Mouse (Mus musculus): ENCODE results near the gene Ces4a. TPM values are rescaled to one million over a fixed set of nuclear protein-coding genes. Genes with fewer than 3 reads are reported as not detected.
"Not testable (repeated sequence)": the region's sequence is repeated elsewhere in the genome, so short reads cannot be mapped to it uniquely, and the experiment has no call there.

Gene Ces4a
- polyA plus RNA-seq, 1 experiment from 2014 or later, result not detected

DNA sequence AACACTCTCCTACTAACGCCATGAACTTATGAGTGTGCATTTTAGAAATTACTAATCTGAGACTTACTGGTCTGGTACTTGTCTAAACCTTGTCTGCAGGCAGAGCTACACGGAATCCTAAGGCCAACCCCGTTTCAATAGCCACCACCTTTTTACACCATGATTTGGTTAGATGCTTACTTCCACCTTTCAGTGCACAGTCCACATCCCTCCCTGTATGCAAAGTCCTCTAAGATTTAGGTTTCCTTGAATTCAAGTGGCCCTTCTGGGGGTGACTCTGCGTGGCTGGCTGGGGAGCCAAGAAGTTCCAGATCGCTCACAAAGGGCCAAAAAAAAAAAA, 38.4 kb downstream of the Ces4a start:
- no peaks in the 10 kb centered on the region for H3K27me3 ChIP-seq
- H3K9ac ChIP-seq, result peak overlapping the region; percentile 98
- peak overlapping the region; percentile 99 for H3K27ac ChIP-seq
- no peak for ATAC-seq (replicated peaks; ENCODE audit: insufficient number of reproducible peaks, insufficient read depth, low FRiP score, low read depth)
- no peaks in the 10 kb centered on the region for H3K9me3 ChIP-seq (replicated peaks)
- no peaks in the 10 kb centered on the region for H3K36me3 ChIP-seq
- peak overlapping the region; percentile 95 for H3K4me3 ChIP-seq
- H3K4me2 ChIP-seq, result peak overlapping the region; percentile 81
- H3K4me1 ChIP-seq (replicated peaks), result peaks cover 23% of the 10 kb centered on the region
- WGBS, result under 1% methylated on average over 5 of the region's 5 CpGs

DNA sequence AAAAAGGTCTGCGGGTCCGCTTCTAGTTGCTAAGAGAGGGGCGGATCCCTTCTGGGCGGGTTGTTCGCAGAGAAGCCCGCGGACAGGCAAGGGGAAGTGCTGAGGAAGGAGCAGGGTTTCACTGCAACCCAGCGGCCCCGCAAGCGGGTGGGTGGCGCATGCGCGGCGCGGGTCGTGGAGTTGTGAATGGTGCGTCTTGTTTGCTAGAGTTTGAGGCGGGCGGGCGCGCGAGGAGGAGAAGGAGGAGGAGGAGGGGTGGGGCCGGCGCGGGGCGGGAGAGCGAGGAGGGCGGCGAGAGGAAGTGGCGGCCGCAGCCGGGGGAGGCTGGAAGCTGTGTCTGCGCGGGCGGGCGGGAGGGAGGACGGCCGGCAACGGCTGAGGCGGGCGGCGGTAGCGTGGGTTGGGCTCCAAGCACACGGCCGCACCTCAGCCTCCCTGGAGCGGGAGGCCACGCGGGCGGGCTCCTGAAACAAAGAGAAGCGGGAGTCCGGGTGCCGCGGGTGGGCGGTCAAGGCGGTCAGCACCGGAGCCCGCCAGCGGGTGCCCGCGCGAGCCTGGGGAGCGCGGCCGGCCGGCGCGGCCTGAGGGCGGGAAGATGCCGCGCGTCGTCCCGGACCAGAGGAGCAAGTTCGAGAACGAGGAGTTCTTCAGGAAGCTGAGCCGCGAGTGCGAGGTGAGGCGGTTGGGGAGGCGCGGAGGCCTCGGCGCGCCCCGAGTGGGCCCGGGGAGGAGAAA, 38.9 kb downstream of the Ces4a start, which contains the start of gene Cbfb:
TSS of gene Cbfb (plus strand) at position 294 of the 735 bp plus-strand sequence.
- Histone ChIP-seq H3K27me3 (no peaks in the 10 kb centered on the region), H3K4me1 (replicated peaks) (peaks cover 23% of the 10 kb centered on the region), H3K36me3 (no peaks in the 10 kb centered on the region), H3K27ac (peak within 1 kb of the TSS; percentile 99), H3K9me3 (replicated peaks) (no peaks in the 10 kb centered on the region), H3K4me2 (peak within 1 kb of the TSS; percentile 81), H3K4me3 (peak within 1 kb of the TSS; percentile 95), H3K9ac (peak within 1 kb of the TSS; percentile 98)
- under 1% methylated on average over 59 of the region's 86 CpGs for WGBS
- ATAC-seq (replicated peaks; ENCODE audit: insufficient number of reproducible peaks, insufficient read depth, low FRiP score, low read depth), result peak; percentile 89

DNA sequence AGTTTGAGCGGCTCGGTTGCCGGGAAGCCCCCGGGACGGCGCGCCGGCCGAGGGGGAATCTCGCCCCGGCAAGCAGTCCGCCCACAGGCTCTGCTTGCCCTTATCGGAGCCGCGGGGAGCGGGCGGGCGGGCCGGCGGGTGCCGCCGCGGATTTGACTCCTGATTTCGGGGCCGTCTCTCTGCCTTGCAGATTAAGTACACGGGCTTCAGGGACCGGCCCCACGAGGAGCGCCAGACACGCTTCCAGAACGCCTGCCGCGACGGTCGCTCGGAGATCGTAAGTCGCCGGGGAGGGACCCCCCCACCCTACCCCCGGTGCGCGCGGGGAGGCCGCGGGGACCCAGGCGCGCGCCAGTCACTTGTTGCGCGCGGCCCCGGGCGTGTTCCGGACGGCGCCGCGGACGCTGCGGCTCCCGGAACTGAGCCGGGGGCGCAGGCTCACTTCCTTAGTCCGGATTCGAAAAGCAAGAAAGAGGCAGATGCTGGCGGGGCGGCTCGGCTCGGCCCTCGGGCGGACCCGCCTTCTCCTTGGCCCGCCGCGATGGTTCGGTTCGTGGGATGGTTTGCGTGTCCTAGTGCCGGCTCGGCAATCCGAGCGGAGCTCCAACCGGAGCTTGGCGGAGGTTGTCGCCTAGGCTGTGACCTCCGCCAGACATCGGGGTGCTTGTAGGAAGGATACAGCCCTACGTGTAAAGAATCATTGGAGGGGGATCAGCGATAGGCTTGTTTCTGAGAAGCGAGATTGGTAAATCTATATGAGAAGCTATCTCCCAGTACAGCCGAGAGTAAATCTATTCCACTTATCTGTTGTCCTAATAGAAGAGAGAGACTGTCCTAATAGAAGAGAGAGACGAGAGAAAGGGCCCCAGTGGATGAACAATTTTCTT, 39.8 kb downstream of the Ces4a start:
- no peaks in the 10 kb centered on the region for H3K36me3 ChIP-seq
- H3K9ac ChIP-seq, result peak overlapping the region; percentile 98
- peak overlapping the region; percentile 95 for H3K4me3 ChIP-seq
- no peaks in the 10 kb centered on the region for H3K27me3 ChIP-seq
- peaks cover 23% of the 10 kb centered on the region for H3K4me1 ChIP-seq (replicated peaks)
- peak overlapping the region; percentile 99 for H3K27ac ChIP-seq
- ATAC-seq (replicated peaks; ENCODE audit: insufficient number of reproducible peaks, insufficient read depth, low FRiP score, low read depth), result peak; percentile 63
- no peaks in the 10 kb centered on the region for H3K9me3 ChIP-seq (replicated peaks)
- under 1% methylated on average over 83 of the region's 92 CpGs for WGBS
- H3K4me2 ChIP-seq, result peak overlapping the region; percentile 81

DNA sequence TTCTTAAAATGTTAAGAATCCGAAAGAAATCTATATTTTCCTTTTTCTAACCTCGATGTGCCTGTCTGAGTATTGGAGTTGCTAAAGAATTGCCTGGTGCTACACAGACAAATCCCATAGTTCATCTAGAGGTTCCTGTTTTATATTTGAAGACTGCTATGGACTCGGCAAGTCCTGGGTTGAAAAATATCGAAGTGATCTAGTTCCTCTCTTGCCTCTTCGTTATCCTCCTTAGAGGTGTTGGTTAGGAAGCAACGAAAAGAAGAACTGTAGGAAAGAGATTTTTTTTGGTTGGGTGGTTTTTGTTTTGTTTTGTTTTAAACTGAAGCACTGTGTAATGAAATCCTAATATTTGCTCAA, 40.4 kb downstream of the Ces4a start:
- Histone ChIP-seq H3K9me3 (replicated peaks) (no peaks in the 10 kb centered on the region), H3K4me3 (peak overlapping the region; percentile 95), H3K4me1 (replicated peaks) (peaks cover 23% of the 10 kb centered on the region), H3K9ac (peak overlapping the region; percentile 98), H3K27me3 (no peaks in the 10 kb centered on the region), H3K36me3 (peaks cover 5% of the 10 kb centered on the region; the same call in 1 of the 2 replicates), H3K27ac (peak overlapping the region; percentile 99), H3K4me2 (peak overlapping the region; percentile 81)
- 21% methylated on average over 6 of the region's 6 CpGs for WGBS
- no peak for ATAC-seq (replicated peaks; ENCODE audit: insufficient number of reproducible peaks, insufficient read depth, low FRiP score, low read depth)

DNA sequence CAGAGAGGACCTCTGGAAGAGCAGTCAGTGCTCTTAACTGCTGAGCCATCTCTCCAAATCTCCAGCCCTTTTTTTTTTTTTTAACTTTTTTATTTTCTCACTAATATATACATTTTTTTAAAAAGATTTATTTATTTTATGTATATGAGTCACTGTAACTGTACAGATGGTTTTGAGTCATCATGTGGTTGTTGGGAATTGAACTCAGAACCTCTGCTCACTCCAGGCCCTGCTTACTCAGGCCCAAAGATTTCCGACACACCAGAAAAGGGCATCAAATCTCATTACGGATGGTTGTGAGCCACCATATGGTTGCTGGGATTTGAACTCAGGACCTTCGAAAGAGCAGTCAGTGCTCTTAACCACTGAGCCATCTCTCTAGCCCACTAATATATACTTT, 43.7 kb downstream of the Ces4a start:
- H3K4me3 ChIP-seq; H3K9ac ChIP-seq; H3K27me3 ChIP-seq; H3K9me3 ChIP-seq (replicated peaks); H3K27ac ChIP-seq; H3K4me2 ChIP-seq; ATAC-seq (replicated peaks; ENCODE audit: insufficient number of reproducible peaks, insufficient read depth, low FRiP score, low read depth): not testable (repeated sequence)
- WGBS, result 96% methylated on average over 3 of the region's 3 CpGs
- peaks cover 16% of the 10 kb centered on the region for H3K4me1 ChIP-seq (replicated peaks)
- H3K36me3 ChIP-seq, result peaks cover 13% of the 10 kb centered on the region

DNA sequence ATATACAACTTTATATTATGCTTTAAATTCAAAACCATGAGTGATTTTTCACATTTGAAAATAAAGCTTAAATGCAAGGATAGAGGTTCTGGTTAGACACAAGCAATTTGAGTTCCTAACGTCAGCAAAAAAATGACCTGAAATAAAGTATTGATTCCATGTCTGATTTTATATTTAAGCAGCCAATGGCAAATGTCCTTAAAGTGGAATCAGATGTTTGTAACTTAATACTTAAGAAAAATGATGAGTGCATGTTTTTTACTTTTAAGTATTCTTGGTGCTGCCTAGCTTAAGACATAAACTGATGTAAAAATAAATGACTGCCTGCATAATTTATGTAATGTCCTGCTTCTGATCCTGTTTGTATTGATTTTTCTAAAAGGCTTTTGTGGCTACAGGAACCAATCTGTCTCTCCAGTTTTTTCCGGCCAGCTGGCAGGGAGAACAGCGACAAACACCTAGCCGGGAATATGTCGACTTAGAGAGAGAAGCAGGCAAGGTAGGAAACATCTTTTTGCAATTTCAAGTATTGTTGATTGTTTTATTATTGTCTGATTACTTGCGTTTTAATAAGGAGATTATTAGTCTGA, 46.7 kb downstream of the Ces4a start:
- WGBS, result 86% methylated on average over 6 of the region's 6 CpGs
- H3K36me3 ChIP-seq, result peaks cover 18% of the 10 kb centered on the region
- H3K27ac ChIP-seq, result no peak overlapping the region
- no peaks in the 10 kb centered on the region for H3K27me3 ChIP-seq
- H3K9me3 ChIP-seq (replicated peaks), result no peaks in the 10 kb centered on the region
- H3K4me2 ChIP-seq, result no peak overlapping the region
- no peak overlapping the region for H3K4me3 ChIP-seq
- H3K9ac ChIP-seq, result no peak overlapping the region
- peaks cover 11% of the 10 kb centered on the region for H3K4me1 ChIP-seq (replicated peaks)
- ATAC-seq (replicated peaks; ENCODE audit: insufficient number of reproducible peaks, insufficient read depth, low FRiP score, low read depth), result no peak

DNA sequence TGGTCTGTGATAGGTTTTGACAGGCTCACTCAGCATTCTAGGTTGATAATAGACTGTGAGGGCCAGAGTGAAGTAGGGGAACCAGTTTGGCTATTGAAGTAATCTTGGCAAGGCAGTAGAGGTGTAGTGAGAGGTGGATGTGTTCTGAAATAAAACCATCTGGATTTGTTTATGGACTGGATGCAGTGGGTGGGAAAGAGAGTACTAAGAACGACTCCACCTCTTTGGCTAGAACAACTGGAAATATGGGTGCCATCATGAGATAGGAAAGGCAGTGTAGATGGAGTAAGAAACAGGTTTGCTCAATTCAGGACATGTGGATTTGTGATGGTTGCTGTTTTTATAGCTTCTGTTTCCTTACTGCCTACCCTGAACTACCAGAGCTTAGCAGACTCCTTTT, 50.6 kb downstream of the Ces4a start:
- H3K4me2 ChIP-seq, result no peak overlapping the region
- H3K9ac ChIP-seq, result no peak overlapping the region
- no peaks in the 10 kb centered on the region for H3K9me3 ChIP-seq (replicated peaks)
- H3K4me1 ChIP-seq (replicated peaks), result peaks cover 5% of the 10 kb centered on the region; the same call in 1 of the 2 replicates
- ATAC-seq (replicated peaks; ENCODE audit: insufficient number of reproducible peaks, insufficient read depth, low FRiP score, low read depth), result no peak
- H3K27me3 ChIP-seq, result no peaks in the 10 kb centered on the region
- peaks cover 13% of the 10 kb centered on the region for H3K36me3 ChIP-seq
- H3K4me3 ChIP-seq, result no peak overlapping the region
- WGBS, result 67% methylated on average over 1 of the region's 1 CpGs
- no peak overlapping the region for H3K27ac ChIP-seq

DNA sequence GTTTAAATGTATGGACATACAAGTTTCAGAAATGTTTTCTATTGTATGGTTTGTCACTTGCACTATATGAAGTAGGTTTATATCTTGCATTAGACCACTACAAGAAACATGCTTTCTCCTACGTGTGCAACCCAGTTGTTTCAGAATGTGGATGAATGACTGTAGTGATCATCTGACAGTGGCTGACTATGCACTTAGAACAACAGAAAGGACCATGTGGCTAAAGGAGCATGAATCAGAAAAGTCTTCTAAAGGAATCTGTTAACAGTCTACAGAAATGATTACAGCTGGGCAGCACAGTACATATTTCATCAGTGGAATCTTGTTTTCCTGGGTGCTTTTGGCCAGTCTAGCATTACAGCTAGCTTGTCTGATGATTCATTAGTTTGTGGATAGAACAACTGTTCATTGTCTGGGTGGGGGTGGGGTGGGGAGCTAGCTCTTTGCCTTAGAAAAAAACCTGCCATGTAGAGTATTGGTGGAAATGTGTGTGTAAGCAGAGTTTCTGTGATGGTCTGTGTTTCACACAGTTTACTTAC, 54.9 kb downstream of the Ces4a start:
- no peak overlapping the region for H3K27ac ChIP-seq
- H3K27me3 ChIP-seq, result no peaks in the 10 kb centered on the region
- no peak overlapping the region for H3K9ac ChIP-seq
- no peak overlapping the region for H3K4me3 ChIP-seq
- 60% methylated on average over 1 of the region's 1 CpGs for WGBS
- H3K9me3 ChIP-seq (replicated peaks), result no peaks in the 10 kb centered on the region
- H3K4me2 ChIP-seq, result no peak overlapping the region
- H3K36me3 ChIP-seq, result 0 out of 2 replicates have a peak, but pooled peaks cover 2% of the 10 kb centered on the region
- peaks cover 5% of the 10 kb centered on the region; the same call in 1 of the 2 replicates for H3K4me1 ChIP-seq (replicated peaks)
- ATAC-seq (replicated peaks; ENCODE audit: insufficient number of reproducible peaks, insufficient read depth, low FRiP score, low read depth), result no peak

DNA sequence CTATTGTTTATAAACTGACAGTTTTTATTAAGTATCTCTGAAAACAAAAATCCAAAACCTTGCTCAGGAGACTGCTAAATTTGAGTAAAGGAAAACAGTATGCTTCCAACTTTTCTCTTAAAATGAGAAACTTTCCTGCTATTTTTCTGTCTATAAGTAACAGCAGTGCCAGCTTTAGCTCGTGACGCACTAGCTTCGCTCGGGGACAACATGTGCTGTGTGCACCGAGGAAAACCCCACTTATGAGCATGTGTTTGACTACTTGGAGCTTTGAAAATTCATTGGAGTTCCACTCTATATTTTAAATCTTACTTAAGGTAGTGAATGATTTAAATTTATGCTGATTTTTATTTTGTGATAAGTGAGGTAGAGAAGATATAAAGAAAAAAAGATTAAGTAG, 60.6 kb downstream of the Ces4a start:
- Histone ChIP-seq H3K4me3 (no peak overlapping the region), H3K27ac (no peak overlapping the region), H3K36me3 (peaks cover 37% of the 10 kb centered on the region), H3K9me3 (replicated peaks) (no peaks in the 10 kb centered on the region), H3K9ac (no peak overlapping the region), H3K4me2 (no peak overlapping the region), H3K27me3 (no peaks in the 10 kb centered on the region), H3K4me1 (replicated peaks) (no peaks in the 10 kb centered on the region)
- 92% methylated on average over 5 of the region's 5 CpGs for WGBS
- ATAC-seq (replicated peaks; ENCODE audit: insufficient number of reproducible peaks, insufficient read depth, low FRiP score, low read depth), result no peak

Measured in heart, embryonic 15.5 days (tissue).